Mouse (Mus musculus) MEL (cell line): ENCODE measurements around the gene Wwc2. TPM values are rescaled to one million over a fixed set of nuclear protein-coding genes. Genes with fewer than 3 reads are reported as not detected.

Experiments used
- DNase-seq: peaks from one replicate; pipeline ENCODE4 v3.0.0; 2011; ENCODE audit warnings: low read depth, low spot score
- H3K27ac ChIP-seq: 2 replicates; pipeline ENCODE4 v1.5.1; 2012; ENCODE audit warnings: low read depth, mild to moderate bottlenecking, control low read depth, low read length, moderate library complexity; ENCODE audit not compliant: control insufficient read depth
- H3K27me3 ChIP-seq, 2 experiments: fragments of 150-350 bp in 1 of 2; sonication (generic) in 1 of 2; 2 replicates each; pipeline ENCODE4 v1.6.1; 2012; ENCODE audit warnings: low read length in 2 of 2, mild to moderate bottlenecking in 2 of 2, improper control_type of control experiment in 1 of 2, moderate library complexity in 1 of 2; ENCODE audit not compliant: insufficient read depth in 2 of 2, control insufficient read depth in 1 of 2
- H3K36me3 ChIP-seq, 2 experiments: 2 replicates each; pipeline ENCODE4 v1.6.1; 2012 to 2014; ENCODE audit warnings: low read length in 2 of 2, improper control_type of control experiment in 1 of 2, inconsistent platforms in 1 of 2, mild to moderate bottlenecking in 1 of 2; ENCODE audit not compliant: insufficient read depth in 2 of 2, control insufficient read depth in 1 of 2
- H3K4me1 ChIP-seq, 2 experiments: fragments of 150-350 bp in 1 of 2; sonication (generic) in 1 of 2; 2 replicates each; pipeline ENCODE4 v1.6.1; 2012; ENCODE audit warnings: low read length in 2 of 2, improper control_type of control experiment in 1 of 2, mild to moderate bottlenecking in 1 of 2; ENCODE audit not compliant: insufficient read depth in 2 of 2, control insufficient read depth in 1 of 2
- H3K4me3 ChIP-seq, 2 experiments: fragments of 150-350 bp in 1 of 2; sonication (generic) in 1 of 2; 2 replicates each; pipeline ENCODE4 v1.5.1; 2012; ENCODE audit warnings: low read depth in 2 of 2, low read length in 2 of 2, mild to moderate bottlenecking in 2 of 2, moderate library complexity in 2 of 2, control low read depth in 1 of 2, improper control_type of control experiment in 1 of 2; ENCODE audit not compliant: control insufficient read depth in 1 of 2, insufficient read depth in 1 of 2
- H3K79me2 ChIP-seq: 2 replicates; pipeline ENCODE4 v1.6.1; 2012; ENCODE audit warnings: mild to moderate bottlenecking, low read length, moderate library complexity; ENCODE audit not compliant: control insufficient read depth, poor library complexity, insufficient read depth
- H3K9ac ChIP-seq: 2 replicates; pipeline ENCODE4 v1.6.1; 2012; ENCODE audit warnings: low read depth, mild to moderate bottlenecking, control low read depth, low read length, moderate library complexity; ENCODE audit not compliant: control insufficient read depth, poor library complexity, severe bottlenecking
- H3K9me3 ChIP-seq: fragments of 150-350 bp; sonication (generic); replicated peaks from 2 replicates; pipeline ENCODE4 v1.6.1; 2012; ENCODE audit warnings: mild to moderate bottlenecking, low read length, improper control_type of control experiment, moderate library complexity; ENCODE audit not compliant: insufficient read depth
- CTCF ChIP-seq, 3 experiments: IDR thresholded peaks in 2 of 3; conservative IDR thresholded peaks in 1 of 3; 2 replicates each; pipeline ENCODE4 v1.5.1; 2011 to 2012; ENCODE audit warnings: low read length in 3 of 3, low read depth in 2 of 3, mild to moderate bottlenecking in 2 of 3, improper control_type of control experiment in 1 of 3, inconsistent platforms in 1 of 3, mixed read lengths in 1 of 3, moderate library complexity in 1 of 3; ENCODE audit not compliant: control insufficient read depth in 1 of 3, insufficient read depth in 1 of 3, poor library complexity in 1 of 3, severe bottlenecking in 1 of 3
- ELF1 ChIP-seq: IDR thresholded peaks from 2 replicates; pipeline ENCODE4 v1.6.1; 2014; ENCODE audit warnings: low read depth, mild to moderate bottlenecking, inconsistent platforms, low read length, improper control_type of control experiment, moderate library complexity
- GABPA ChIP-seq: IDR thresholded peaks from 2 replicates; pipeline ENCODE4 v1.6.1; 2012; ENCODE audit warnings: low read depth, mild to moderate bottlenecking, inconsistent platforms, low read length, improper control_type of control experiment, moderate library complexity
- HCFC1 ChIP-seq: IDR thresholded peaks from 2 replicates; pipeline ENCODE4 v1.6.1; 2012; ENCODE audit warnings: low read depth, mild to moderate bottlenecking, inconsistent platforms, low read length, improper control_type of control experiment, moderate library complexity
- JUND ChIP-seq: IDR thresholded peaks from 2 replicates; pipeline ENCODE4 v1.6.1; 2011; ENCODE audit warnings: low read depth, mild to moderate bottlenecking, improper control_type of control experiment, low read length
- KAT2A ChIP-seq: conservative IDR thresholded peaks from 2 replicates; pipeline ENCODE4 v1.6.1; 2012; ENCODE audit warnings: low read depth, low read length, improper control_type of control experiment, inconsistent platforms
- MAFK ChIP-seq: IDR thresholded peaks from 2 replicates; pipeline ENCODE4 v1.6.1; 2011; ENCODE audit warnings: low read depth, mild to moderate bottlenecking, low read length, improper control_type of control experiment, borderline replicate concordance
- MEF2A ChIP-seq: IDR thresholded peaks from 2 replicates; pipeline ENCODE4 v1.6.1; 2014; ENCODE audit warnings: low read depth, mild to moderate bottlenecking, inconsistent platforms, low read length, improper control_type of control experiment; ENCODE audit not compliant: poor library complexity, insufficient replicate concordance, severe bottlenecking; ENCODE audit errors: extremely low read depth
- MXI1 ChIP-seq: IDR thresholded peaks from 2 replicates; pipeline ENCODE4 v1.6.1; 2011; ENCODE audit warnings: mild to moderate bottlenecking, low read depth, low read length, improper control_type of control experiment
- MYB ChIP-seq: IDR thresholded peaks from 2 replicates; pipeline ENCODE4 v1.6.1; 2011; ENCODE audit warnings: mild to moderate bottlenecking, low read depth, low read length, improper control_type of control experiment
- MYC ChIP-seq: IDR thresholded peaks from 2 replicates; pipeline ENCODE4 v1.6.1; 2011; ENCODE audit warnings: low read depth, mild to moderate bottlenecking, low read length, improper control_type of control experiment, moderate library complexity
- NRF1 ChIP-seq: IDR thresholded peaks from 2 replicates; pipeline ENCODE4 v1.6.1; 2014; ENCODE audit warnings: low read depth, mild to moderate bottlenecking, inconsistent platforms, low read length, improper control_type of control experiment, moderate library complexity; ENCODE audit not compliant: poor library complexity, insufficient read depth, severe bottlenecking
- POLR2A ChIP-seq, 2 experiments: IDR thresholded peaks; 2 replicates each; pipeline ENCODE4 v1.6.1; 2011 to 2012; ENCODE audit warnings: low read length in 2 of 2, mild to moderate bottlenecking in 2 of 2, control low read depth in 1 of 2, improper control_type of control experiment in 1 of 2, low read depth in 1 of 2, moderate library complexity in 1 of 2; ENCODE audit not compliant: control insufficient read depth in 1 of 2, insufficient read depth in 1 of 2, poor library complexity in 1 of 2
- POLR2AphosphoS2 ChIP-seq: IDR thresholded peaks from 2 replicates; pipeline ENCODE4 v1.6.1; 2011; ENCODE audit warnings: low read length, improper control_type of control experiment
- POLR2AphosphoS5 ChIP-seq: IDR thresholded peaks from 2 replicates; pipeline ENCODE4 v1.6.1; 2012; ENCODE audit warnings: low read depth, borderline replicate concordance, mild to moderate bottlenecking, inconsistent platforms, low read length, moderate library complexity, mixed read lengths
- RAD21 ChIP-seq: IDR thresholded peaks from 2 replicates; pipeline ENCODE4 v1.6.1; 2011; ENCODE audit warnings: mild to moderate bottlenecking, low read depth, low read length, improper control_type of control experiment
- RCOR1 ChIP-seq: IDR thresholded peaks from 2 replicates; pipeline ENCODE4 v1.6.1; 2012; ENCODE audit warnings: low read depth, mild to moderate bottlenecking, inconsistent platforms, low read length, improper control_type of control experiment
- SIN3A ChIP-seq: IDR thresholded peaks from 2 replicates; pipeline ENCODE4 v1.6.1; 2012; ENCODE audit warnings: low read length, improper control_type of control experiment, inconsistent platforms
- TAL1 ChIP-seq: IDR thresholded peaks from 2 replicates; pipeline ENCODE4 v1.6.1; 2012; ENCODE audit warnings: mild to moderate bottlenecking, inconsistent platforms, low read length, moderate library complexity, mixed read lengths
- UBTF ChIP-seq: IDR thresholded peaks from 2 replicates; pipeline ENCODE4 v1.6.1; 2012; ENCODE audit warnings: low read depth, mild to moderate bottlenecking, inconsistent platforms, low read length, improper control_type of control experiment, moderate library complexity, borderline replicate concordance; ENCODE audit not compliant: insufficient read depth
- USF2 ChIP-seq, 2 experiments: IDR thresholded peaks; 2 replicates each; pipeline ENCODE4 v1.6.1; 2011 to 2012; ENCODE audit warnings: improper control_type of control experiment in 2 of 2, low read length in 2 of 2, borderline replicate concordance in 1 of 2, inconsistent platforms in 1 of 2, low read depth in 1 of 2, mild to moderate bottlenecking in 1 of 2; ENCODE audit not compliant: insufficient read depth in 1 of 2
- polyA plus RNA-seq, 2 experiments: library from polyadenylated mRNA; stranded (reverse) in 1 of 2; unstranded in 1 of 2; fragments of >175 nt in 1 of 2; fragments of >200 nt in 1 of 2; gene quantifications; 2 replicates each; pipeline versions ENCODE4 v1.2.1 to v1.2.4; 2012; ENCODE audit warnings: low replicate concordance in 2 of 2, low read depth in 1 of 2; ENCODE audit not compliant: insufficient read length in 2 of 2, insufficient read depth in 1 of 2, missing spikeins in 1 of 2
- total RNA-seq: library from RNA; depleted of rRNA; stranded (reverse); fragments of 300-350 nt; gene quantifications from 2 replicates; pipeline ENCODE4 v1.2.3, GENCODE M21; 2012

The Wwc2 gene
- total and polyA plus RNA-seq, 3 experiments = 7.5 to 14.8 TPM; not detected in 1

DNA sequence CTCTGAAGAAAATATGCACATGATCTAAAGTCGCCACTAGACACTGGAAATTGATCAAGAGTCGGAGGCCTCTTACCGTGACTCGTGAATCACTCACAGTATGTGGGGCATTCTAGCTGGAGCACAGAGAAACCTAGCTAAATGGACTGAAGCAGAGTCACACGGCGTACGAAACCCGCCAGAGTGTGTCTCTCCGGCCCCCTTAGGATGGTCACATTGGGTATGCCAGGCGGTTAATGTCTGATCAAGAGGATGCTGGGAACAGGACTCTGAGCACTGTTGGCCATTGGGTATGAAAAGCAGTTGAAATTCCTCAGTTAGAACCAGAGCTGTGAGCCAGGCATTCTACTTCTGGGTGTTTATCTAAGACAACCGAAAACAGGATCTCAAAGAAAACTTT, 81.0 kb downstream of the Wwc2 start:
- H3K79me2 ChIP-seq = no peaks in the 10 kb centered on the region
- H3K9ac ChIP-seq = no peak overlapping the region
- no peak overlapping the region for H3K27ac ChIP-seq
- TF ChIP-seq RAD21 (no peak), MYB (no peak), MAFK (no peak), MEF2A (no peak), MXI1 (no peak)
- H3K27me3 ChIP-seq = no peaks in the 10 kb centered on the region
- H3K9me3 ChIP-seq = no peaks in the 10 kb centered on the region
- H3K36me3 ChIP-seq = no peaks in the 10 kb centered on the region
- no peaks in the 10 kb centered on the region for H3K4me1 ChIP-seq
- DNase-seq = no peak
- H3K4me3 ChIP-seq = no peak overlapping the region

DNA sequence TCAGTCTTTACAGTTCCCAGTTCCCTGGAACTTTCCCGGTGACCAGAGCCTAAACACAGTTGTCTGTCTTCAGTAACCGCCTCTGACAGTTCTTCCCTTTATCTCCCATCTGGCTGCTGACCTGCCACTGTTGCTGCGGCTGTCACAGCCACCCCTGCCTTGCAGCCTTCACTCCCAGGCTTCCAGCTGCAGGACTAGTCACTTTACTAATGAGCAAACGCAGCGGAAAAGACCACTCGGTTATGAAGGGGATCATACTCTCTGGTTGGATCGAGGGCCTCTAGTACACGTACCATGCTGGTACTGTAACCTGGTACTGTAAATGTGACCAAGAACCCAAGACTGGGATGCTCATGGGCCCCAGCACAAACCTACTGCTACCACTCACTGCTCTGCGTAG, 83.7 kb downstream of the Wwc2 start:
- no peak for TF ChIP-seq MYC
- no peak for TF ChIP-seq GABPA
- no peak for TF ChIP-seq HCFC1
- TF ChIP-seq MEF2A = no peak
- no peak for TF ChIP-seq MYB
- TF ChIP-seq RAD21 = no peak
- no peak for TF ChIP-seq KAT2A
- TF ChIP-seq TAL1 = no peak
- TF ChIP-seq ELF1 = no peak
- TF ChIP-seq POLR2AphosphoS5 = no peak
- TF ChIP-seq POLR2AphosphoS2 = no peak
- no peak for TF ChIP-seq RCOR1
- TF ChIP-seq UBTF = no peak
- TF ChIP-seq POLR2A (IDR thresholded peaks at IDR 0.05; ENCODE audit: control insufficient read depth in 1 of 2, insufficient read depth in 1 of 2, low read depth in 1 of 2, low read length in 2 of 2, poor library complexity in 1 of 2) = no peak
- TF ChIP-seq USF2 (IDR thresholded peaks at IDR 0.05; ENCODE audit: borderline replicate concordance in 1 of 2, insufficient read depth in 1 of 2, low read depth in 1 of 2, low read length in 2 of 2) = no peak
- no peak for TF ChIP-seq SIN3A
- no peak for TF ChIP-seq NRF1
- TF ChIP-seq JUND = no peak
- no peak for TF ChIP-seq CTCF (IDR thresholded peaks at IDR 0.05 in 2 of 3, conservative IDR thresholded peaks at IDR 0.05 in 1 of 3; ENCODE audit: control insufficient read depth in 1 of 3, insufficient read depth in 1 of 3, low read depth in 2 of 3, low read length in 3 of 3, poor library complexity in 1 of 3, severe bottlenecking in 1 of 3)
- no peaks in the 10 kb centered on the region for H3K9me3 ChIP-seq
- no peaks in the 10 kb centered on the region for H3K36me3 ChIP-seq

More for the DNA sequence above, 83.7 kb downstream of the Wwc2 start:
- Histone ChIP-seq H3K4me1 (no peaks in the 10 kb centered on the region), H3K27me3 (no peaks in the 10 kb centered on the region), H3K4me3 (no peak overlapping the region), H3K79me2 (no peaks in the 10 kb centered on the region), H3K27ac (no peak overlapping the region), H3K9ac (no peak overlapping the region)
- no peak for DNase-seq
